Mouse (Mus musculus) testis, adult 2 months (tissue): ENCODE data around the gene Pds5b.

ENCODE experiments used
- CTCF ChIP-seq: fragments of 200-500 bp; IDR thresholded peaks from 2 replicates; pipeline ENCODE4 v1.5.1; 2012; ENCODE audit warnings: low read depth, mild to moderate bottlenecking, inconsistent platforms, low read length, moderate library complexity; ENCODE audit not compliant: control insufficient read depth, insufficient read depth, insufficient replicate concordance
- POLR2A ChIP-seq: fragments of 200-500 bp; IDR thresholded peaks from 2 replicates; pipeline ENCODE4 v1.6.1; 2012; ENCODE audit warnings: low read depth, mild to moderate bottlenecking, inconsistent platforms, low read length, moderate library complexity; ENCODE audit not compliant: control insufficient read depth

DNA sequence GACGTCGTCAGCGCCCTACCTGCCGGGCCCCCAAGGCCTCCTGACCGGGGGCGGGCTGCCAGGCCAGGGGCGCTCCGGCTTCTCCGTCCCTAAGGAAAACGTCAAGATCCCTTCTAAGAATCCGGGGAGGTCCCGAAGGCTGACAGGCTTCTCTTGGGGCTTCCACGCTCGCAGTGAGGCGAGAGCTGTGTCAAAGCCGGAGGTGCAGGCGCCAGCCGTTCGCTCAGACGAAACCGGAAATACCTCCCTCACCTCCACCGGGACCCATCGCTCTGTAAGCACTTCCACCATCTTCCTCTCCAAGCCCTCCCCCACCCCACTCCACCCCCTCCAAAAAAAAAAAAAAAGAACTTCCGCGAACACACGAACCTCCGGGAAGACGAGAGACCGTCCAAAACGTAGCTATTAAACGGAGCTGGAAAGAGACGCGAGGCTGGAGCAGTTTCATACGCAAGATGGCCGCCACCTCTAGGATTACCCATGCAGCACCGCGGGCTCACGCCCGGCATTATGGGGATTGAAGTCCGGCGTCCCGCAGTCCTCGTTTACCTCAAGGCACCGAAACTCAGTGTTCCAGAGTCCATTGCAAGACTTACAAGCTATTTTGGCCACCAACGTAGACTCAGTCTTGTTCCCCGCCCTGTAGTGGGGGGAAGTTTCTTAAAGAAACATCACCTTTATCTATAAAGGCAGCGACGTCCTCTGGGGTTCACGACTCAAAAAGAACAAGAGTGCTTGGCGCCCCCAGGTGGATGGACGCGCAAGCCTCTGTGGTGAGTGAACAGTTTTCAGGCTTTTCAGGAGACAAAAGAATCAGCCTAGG is 8.2 kb upstream of the Pds5b start:
- TF ChIP-seq CTCF (peak; percentile 57; the same call in 1 of the 2 replicates), POLR2A (peak; percentile 68)
